Mouse (Mus musculus): ENCODE results near the gene Trank1. TPM values are rescaled to one million over a fixed set of nuclear protein-coding genes. Genes with fewer than 3 reads are reported as not detected.

Gene Trank1
- total RNA-seq, 2 experiments from 2014 or later: 47.0 to 175 TPM

DNA sequence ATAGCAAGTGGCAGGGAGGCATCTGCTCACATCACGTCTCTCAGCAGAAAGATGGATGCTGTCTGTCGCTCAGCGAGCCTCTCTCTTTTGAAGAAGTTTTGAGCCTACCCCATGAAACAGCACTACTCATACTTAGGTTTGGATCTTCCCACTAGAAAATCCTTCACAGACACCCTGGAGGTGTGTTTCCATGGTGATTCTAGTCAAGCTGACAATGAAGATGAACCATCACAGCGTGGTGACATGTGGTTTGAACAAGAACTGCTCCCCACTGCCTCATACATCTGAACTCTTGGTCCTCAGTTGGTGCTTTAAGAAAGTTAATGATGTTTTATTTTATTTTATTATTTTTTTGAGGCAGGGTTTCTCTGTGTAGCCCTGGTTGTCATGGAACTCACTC lies 114.4 kb downstream of the Trank1 start:
- no peak for DNase-seq

DNA sequence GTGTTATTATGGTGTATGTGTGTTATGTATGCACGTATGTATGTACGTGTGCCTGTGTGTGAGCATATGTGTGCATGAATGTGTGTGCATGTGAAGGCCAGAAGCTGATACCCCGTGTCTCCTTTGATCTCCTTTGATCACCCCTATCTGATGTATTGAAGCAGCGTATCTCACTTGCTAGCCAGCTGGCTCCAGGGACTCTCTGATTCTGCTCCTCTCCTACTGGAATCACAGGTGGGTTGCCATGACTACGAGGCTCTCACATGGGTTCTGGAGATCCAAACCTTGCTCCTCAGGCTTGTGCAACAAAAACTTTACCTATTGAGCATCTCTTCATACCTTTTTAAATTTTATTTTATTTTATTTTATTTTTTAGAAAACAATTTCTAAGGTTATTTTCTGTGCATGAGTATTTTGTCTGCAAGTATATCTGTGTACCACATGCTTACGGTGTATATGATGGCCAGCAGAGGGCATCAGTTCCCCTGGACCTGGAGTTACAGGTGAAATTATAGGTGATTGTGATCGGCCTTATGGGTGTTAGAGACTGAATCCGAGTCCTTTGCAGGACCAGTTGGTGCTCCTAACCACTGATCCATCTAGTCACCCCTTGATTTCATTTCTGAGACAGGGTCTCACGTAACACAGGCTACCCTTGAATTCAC lies 116.5 kb downstream of the Trank1 start:
- no peak for DNase-seq

DNA sequence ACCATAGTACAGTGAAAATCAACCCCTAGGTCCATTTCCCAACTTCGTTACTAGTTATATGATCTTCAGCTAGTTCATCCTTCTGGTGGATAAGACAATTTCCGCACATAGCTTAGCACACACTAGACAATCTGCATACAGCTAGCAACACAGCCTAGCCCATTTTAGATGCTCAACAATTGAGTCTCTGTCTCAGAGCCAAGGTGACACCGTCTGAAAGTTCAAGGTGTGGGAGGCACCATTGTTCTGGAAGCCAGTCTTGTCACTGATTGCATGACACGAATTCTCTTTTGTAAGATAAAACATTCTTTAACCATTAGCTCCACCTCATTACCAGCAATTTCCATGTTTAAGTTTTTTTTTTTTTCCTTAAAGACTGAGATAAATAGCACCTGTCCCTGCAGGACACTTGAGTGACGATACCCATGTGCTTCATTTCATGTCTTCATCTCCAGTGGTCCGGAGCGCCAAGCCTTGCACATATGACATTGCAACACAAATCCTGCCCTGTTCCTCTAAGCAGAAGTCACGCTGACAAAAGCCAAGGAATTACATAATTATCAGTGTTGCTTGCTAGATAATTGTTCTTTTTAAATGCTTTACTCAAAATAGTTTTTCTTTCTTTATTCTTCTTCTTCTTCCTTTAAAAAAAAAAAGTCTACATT lies 117.3 kb downstream of the Trank1 start:
- no peak for DNase-seq

DNA sequence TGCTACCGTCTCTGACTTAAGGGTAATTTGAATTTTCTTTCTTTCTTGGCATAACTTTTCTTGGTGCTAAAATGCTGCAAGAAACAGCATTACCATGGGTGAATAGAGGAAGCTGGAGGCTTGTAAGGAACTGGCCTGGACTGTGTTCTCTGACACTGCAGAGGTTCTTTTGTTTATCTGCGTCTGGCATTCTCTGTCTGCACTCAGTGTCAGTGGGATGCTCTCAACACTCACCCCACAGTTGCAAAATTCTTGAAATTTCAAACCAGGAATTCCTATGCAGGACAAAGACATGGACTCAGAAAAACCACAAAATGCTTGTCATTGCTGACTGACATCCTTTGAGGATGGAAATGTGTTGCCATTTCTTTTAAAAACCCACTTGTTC lies 117.8 kb downstream of the Trank1 start:
- no peak for DNase-seq

DNA sequence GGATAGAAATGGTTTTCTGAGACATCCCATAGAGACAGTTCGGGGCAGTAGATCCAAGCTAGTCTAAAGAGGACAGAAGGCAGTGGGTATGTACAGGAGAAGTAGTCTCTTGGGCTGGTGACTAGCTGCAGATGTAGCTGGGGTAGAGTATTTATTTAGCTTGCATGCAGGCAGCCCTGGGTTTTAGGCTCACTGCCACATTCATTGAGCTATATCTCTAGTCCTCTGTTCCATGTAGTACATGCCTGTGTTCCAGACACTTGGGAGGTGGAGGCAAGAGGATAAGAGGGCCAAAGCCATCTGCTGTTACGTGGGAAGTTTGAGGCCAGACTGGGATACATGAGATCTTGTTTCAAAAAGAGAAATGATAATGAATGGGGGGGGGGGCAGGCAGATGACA lies 123.9 kb downstream of the Trank1 start:
- DNase-seq: no peak

DNA sequence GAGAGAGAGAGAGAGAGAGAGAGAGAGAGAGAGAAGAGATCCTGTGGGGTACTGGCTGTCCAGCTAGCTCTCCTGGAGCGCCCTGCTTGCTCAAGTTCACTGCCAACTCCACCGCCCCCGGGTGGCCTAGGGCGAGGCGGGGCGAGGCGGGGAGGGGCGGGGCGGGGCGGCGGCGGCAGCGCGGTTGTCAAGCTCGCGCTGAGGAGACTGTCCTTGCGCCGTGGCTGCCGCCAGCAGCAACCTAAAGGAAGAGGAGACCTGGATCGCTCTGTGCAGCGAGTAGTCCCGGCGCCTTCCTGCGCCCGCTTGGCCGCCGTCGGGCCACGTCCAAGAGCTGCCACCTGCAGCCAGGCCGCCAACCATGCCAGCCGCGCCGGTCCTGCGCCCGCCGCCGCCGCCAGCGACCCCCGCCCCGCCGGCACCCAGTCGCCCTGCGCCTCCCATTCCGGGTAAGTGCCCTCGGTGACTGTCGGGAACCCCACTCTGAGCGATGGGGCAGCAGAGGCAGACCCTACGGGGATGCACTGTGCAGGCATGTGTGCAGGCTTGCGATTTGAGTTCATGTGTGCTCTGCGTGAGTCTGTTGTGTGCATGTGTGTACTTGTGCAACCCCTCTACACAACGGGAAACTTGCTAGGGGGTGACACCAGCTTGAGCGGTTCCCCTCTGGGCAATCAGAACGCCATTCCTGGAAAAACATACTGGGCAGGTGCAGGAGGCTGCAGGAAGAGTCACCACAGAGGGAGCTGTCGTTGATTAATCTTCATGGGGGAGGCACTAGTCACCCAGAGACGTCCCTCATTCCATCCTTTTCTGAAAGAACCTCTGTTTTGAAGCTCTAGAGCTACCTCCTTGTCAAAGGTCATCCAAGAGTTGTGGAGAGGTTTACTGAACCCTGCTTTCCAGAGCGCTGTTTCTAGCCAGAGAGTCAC lies 127.6 kb downstream of the Trank1 start, which contains the start of gene Dclk3:
Dclk3 (plus strand) TSS at position 178 of the 932 bp plus-strand sequence.
- DNase-seq: peak; percentile 71 to 79

DNA sequence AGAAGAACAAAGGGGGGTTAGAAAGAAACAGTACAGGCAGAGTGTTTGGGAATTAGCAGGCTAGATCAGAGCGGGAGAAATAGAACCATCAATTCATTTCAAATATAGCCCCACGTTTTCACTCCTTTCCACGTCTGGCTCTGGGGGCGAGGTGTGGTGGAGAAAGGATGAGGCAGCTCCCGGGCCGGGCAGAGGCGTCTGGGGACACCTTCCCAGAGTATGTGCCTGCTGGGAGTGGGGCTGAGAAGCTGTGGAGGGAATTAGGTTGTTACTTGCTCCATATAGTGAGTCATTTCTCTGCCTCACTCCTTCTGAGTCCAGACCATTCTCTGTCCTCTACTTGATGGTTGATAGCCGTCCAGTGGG lies 128.3 kb downstream of the Trank1 start:
- no peak for DNase-seq

DNA sequence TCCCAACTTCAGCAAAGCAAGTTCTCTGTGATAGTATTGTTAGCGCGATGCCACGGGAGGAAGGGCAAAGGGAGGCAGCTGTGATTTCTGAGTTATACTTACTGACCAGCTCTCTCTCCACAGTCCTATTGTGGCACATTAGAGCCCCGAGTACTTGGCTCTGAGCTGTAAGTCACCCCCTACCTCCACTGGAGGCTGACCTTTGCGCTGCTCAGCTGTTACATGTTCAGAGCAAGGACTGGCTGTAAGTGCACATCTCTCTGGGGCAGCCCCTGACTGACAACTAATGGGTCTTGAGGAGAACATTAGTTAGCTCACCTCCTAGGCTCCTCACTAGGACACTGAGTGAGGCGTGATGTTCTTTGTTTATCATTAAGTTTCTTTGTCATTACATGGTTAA lies 128.9 kb downstream of the Trank1 start:
- no peak for DNase-seq

DNA sequence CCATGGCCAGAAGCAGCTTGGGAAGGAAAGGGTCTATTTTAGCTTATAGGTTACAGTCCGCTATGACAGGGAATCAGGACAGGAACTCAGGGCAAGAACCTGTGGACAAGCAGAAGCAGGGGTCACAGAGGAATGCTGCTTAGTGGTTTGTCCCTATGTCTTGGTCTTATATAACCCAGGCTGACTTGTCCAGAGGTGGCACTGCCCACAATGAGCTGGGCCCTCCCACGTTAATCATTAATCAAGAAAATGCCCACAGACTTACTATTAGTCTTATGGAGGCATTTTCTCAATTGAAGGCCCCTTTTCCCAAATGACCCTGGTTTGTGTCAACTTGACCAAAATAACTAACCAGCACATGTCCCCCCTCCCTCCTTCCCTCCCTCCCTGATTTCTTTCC lies 129.6 kb downstream of the Trank1 start:
- no peak for DNase-seq

Other genes with a start within 250 kb of the Trank1 start
- 10 to 100 TPM; 53.0 to 57.3 TPM for gene Lrrfip2, start 194.1 kb upstream of the Trank1 start, total RNA-seq (2021)
- gene Mlh1, start 39.9 kb upstream of the Trank1 start, total RNA-seq (2021): 10 to 100 TPM; 14.0 to 15.3 TPM
- 10 to 100 TPM; 43.5 to 48.6 TPM for gene Epm2aip1, start 39.8 kb upstream of the Trank1 start, total RNA-seq (2021)
- gene Dclk3, start 127.3 kb downstream of the Trank1 start, total RNA-seq (2021): under 1 TPM; 0.73 to 0.86 TPM

Measured in adrenal gland, postnatal 36 days (tissue).